In genomic region chr1:20310925-20311324, GRCm38 (mm10) we compare ENCODE assay signal across 12 mouse cellular contexts.
DNase-seq lines count a peak whose midpoint lies in the region; ATAC-seq and TF ChIP-seq lines count a peak whose summit lies in the region.
"Had no signal": no experiment of that assay in that cellular context is flagged by ENCODE, and none has a peak within 500 bp of the region (broad histone marks: within the 10 kb centered on the region; RNA-seq: fewer than 3 reads in every experiment).

No protein-coding gene starts in this region.

- POLR2A ChIA-PET in Patski (lab: Charles Lee): no interaction called here

- H3K4me3 ChIP-seq in forebrain, embryonic 16.5 days (replicated peaks; ENCODE audit: low read length): no peak overlapping the region
- H3K4me3 ChIP-seq in forebrain, embryonic 12.5 days (replicated peaks): no peak overlapping the region
- no peak overlapping the region for H3K4me3 ChIP-seq in limb, embryonic 12.5 days (replicated peaks)
- no peak overlapping the region for H3K4me3 ChIP-seq in limb, embryonic 10.5 days
- H3K4me3 ChIP-seq: embryonic facial prominence, embryonic 13.5 days; heart, embryonic 12.5 days; hindbrain, embryonic 10.5 days; neural tube, embryonic 13.5 days had no signal

- H3K4me2 ChIP-seq in forebrain, embryonic 16.5 days (ENCODE audit: low read length): no peak overlapping the region
- H3K4me2 ChIP-seq in forebrain, embryonic 12.5 days: no peak overlapping the region
- no peak overlapping the region for H3K4me2 ChIP-seq in limb, embryonic 12.5 days
- H3K4me2 ChIP-seq: embryonic facial prominence, embryonic 13.5 days; heart, embryonic 12.5 days; neural tube, embryonic 13.5 days had no signal

- no peak overlapping the region for H3K9ac ChIP-seq in forebrain, embryonic 16.5 days (replicated peaks; ENCODE audit: low read depth, low read length)
- H3K9ac ChIP-seq in forebrain, embryonic 12.5 days: no peak overlapping the region
- no peak overlapping the region for H3K9ac ChIP-seq in limb, embryonic 12.5 days (replicated peaks)
- H3K9ac ChIP-seq: embryonic facial prominence, embryonic 13.5 days; heart, embryonic 12.5 days; neural tube, embryonic 13.5 days had no signal

- DNase-seq in limb, embryonic 10.5 days (ENCODE audit: low spot score): no peak
- peak; percentile 4 for DNase-seq in 3T3-L1 (ENCODE audit: low read depth, low spot score)
- peak; percentile 53 for DNase-seq in Patski (ENCODE audit: low read depth, low spot score)
- no peak for DNase-seq in liver

- no peak for TF ChIP-seq CTCF in Patski (IDR thresholded peaks at IDR 0.05)

- in situ Hi-C loops in Patski (cut with MboI; ENCODE audit: low pct_unique_long_range_greater_than_20kb): no loop called here

- CTCF ChIA-PET in Patski (lab: Charles Lee): interaction anchor here (0.8 to 2.9 kb wide), 8 partner anchors 9 to 156 kb away, joined by 3 to 22 read pairs (median 4); no protein-coding TSS in a partner anchor

- ATAC-seq in forebrain, embryonic 16.5 days: 0 out of 2 replicates have a peak, but pooled peaks have one; percentile 15
- ATAC-seq in forebrain, embryonic 12.5 days (ENCODE audit: low FRiP score): no peak
- ATAC-seq in limb, embryonic 12.5 days (ENCODE audit: insufficient number of reproducible peaks, insufficient read depth, low FRiP score, low TSS enrichment, low read depth): 0 out of 2 replicates have a peak, but pooled peaks have one; percentile 31
- ATAC-seq in Patski: peak; percentile 96
- ATAC-seq: inflammation-experienced regulatory T-cells, adult 6 months had no signal

- no peaks in the 10 kb centered on the region for H3K9me3 ChIP-seq in forebrain, embryonic 16.5 days (ENCODE audit: control insufficient read depth, low read length)
- H3K9me3 ChIP-seq in forebrain, embryonic 12.5 days: no peaks in the 10 kb centered on the region
- H3K9me3 ChIP-seq in limb, embryonic 12.5 days: no peaks in the 10 kb centered on the region
- no peaks in the 10 kb centered on the region for H3K9me3 ChIP-seq in limb, embryonic 10.5 days (replicated peaks)
- H3K9me3 ChIP-seq: embryonic facial prominence, embryonic 13.5 days; heart, embryonic 12.5 days; hindbrain, embryonic 10.5 days; neural tube, embryonic 13.5 days had no signal

- no peaks in the 10 kb centered on the region for H3K36me3 ChIP-seq in forebrain, embryonic 16.5 days (ENCODE audit: control insufficient read depth, insufficient read depth)
- no peaks in the 10 kb centered on the region for H3K36me3 ChIP-seq in forebrain, embryonic 12.5 days (replicated peaks)
- no peaks in the 10 kb centered on the region for H3K36me3 ChIP-seq in limb, embryonic 12.5 days
- no peaks in the 10 kb centered on the region for H3K36me3 ChIP-seq in limb, embryonic 10.5 days
- H3K36me3 ChIP-seq: embryonic facial prominence, embryonic 13.5 days; heart, embryonic 12.5 days; hindbrain, embryonic 10.5 days; neural tube, embryonic 13.5 days had no signal

- no peaks in the 10 kb centered on the region for H3K4me1 ChIP-seq in forebrain, embryonic 16.5 days (replicated peaks; ENCODE audit: control insufficient read depth, insufficient read depth, low read length)
- H3K4me1 ChIP-seq in forebrain, embryonic 12.5 days: no peaks in the 10 kb centered on the region
- no peaks in the 10 kb centered on the region for H3K4me1 ChIP-seq in limb, embryonic 12.5 days (replicated peaks)
- H3K4me1 ChIP-seq in limb, embryonic 10.5 days: no peaks in the 10 kb centered on the region
- H3K4me1 ChIP-seq: embryonic facial prominence, embryonic 13.5 days; heart, embryonic 12.5 days; hindbrain, embryonic 10.5 days; neural tube, embryonic 13.5 days had no signal

- H3K27me3 ChIP-seq in forebrain, embryonic 16.5 days (replicated peaks; ENCODE audit: control insufficient read depth, insufficient read depth, low read length): no peaks in the 10 kb centered on the region
- H3K27me3 ChIP-seq in forebrain, embryonic 12.5 days: no peaks in the 10 kb centered on the region; the same call in 1 of the 2 replicates
- H3K27me3 ChIP-seq in limb, embryonic 12.5 days: no peaks in the 10 kb centered on the region
- no peaks in the 10 kb centered on the region for H3K27me3 ChIP-seq in limb, embryonic 10.5 days (ENCODE audit: low read depth, poor library complexity, severe bottlenecking)
- H3K27me3 ChIP-seq in Patski: no peaks in the 10 kb centered on the region
- H3K27me3 ChIP-seq: embryonic facial prominence, embryonic 13.5 days; heart, embryonic 12.5 days had no signal

- 68% methylated on average over 6 of the region's 6 CpGs for WGBS in forebrain, embryonic 16.5 days
- 58% methylated on average over 6 of the region's 6 CpGs for WGBS in forebrain, embryonic 12.5 days
- WGBS in limb, embryonic 12.5 days: 62% methylated on average over 6 of the region's 6 CpGs
- WGBS in limb, embryonic 10.5 days: 78% methylated on average over 6 of the region's 6 CpGs

- no peak overlapping the region for H3K27ac ChIP-seq in forebrain, embryonic 16.5 days (ENCODE audit: low read length)
- H3K27ac ChIP-seq in forebrain, embryonic 12.5 days: no peak overlapping the region
- no peak overlapping the region for H3K27ac ChIP-seq in limb, embryonic 12.5 days
- H3K27ac ChIP-seq in limb, embryonic 10.5 days: no peak overlapping the region
- H3K27ac ChIP-seq: embryonic facial prominence, embryonic 13.5 days; hindbrain, embryonic 10.5 days; neural tube, embryonic 13.5 days had no signal

Comparison
In these comparisons a context has a peak if more than half of its experiments do, and no peak if none do; other contexts are left out.
1. DNase-seq: peak in 3T3-L1 (single experiment) and Patski (single experiment); none in limb, embryonic 10.5 days (single experiment) and liver (single experiment).